Mouse (Mus musculus) kidney, embryonic 15.5 days (tissue): Measurements from ENCODE around the gene Plod3. TPM values are rescaled to one million over a fixed set of nuclear protein-coding genes. Genes with fewer than 3 reads are reported as not detected.

Source experiments
- ATAC-seq: fragments of 200-750 bp; cut with Nextera tagmentation; replicated peaks from 2 replicates; pipeline ENCODE4 v1.8.0; 2017; ENCODE audit warnings: moderate TSS enrichment; ENCODE audit not compliant: low FRiP score
- H3K27ac ChIP-seq: fragments of 300-500 bp; sonication (generic); 2 replicates; pipeline ENCODE4 v1.5.1; 2015; ENCODE audit warnings: mild to moderate bottlenecking, inconsistent platforms
- H3K27me3 ChIP-seq: fragments of 300-500 bp; sonication (generic); 2 replicates; pipeline ENCODE4 v1.6.1; 2015; ENCODE audit warnings: inconsistent platforms
- H3K36me3 ChIP-seq: fragments of 300-500 bp; sonication (generic); 2 replicates; pipeline ENCODE4 v1.6.1; 2015; ENCODE audit warnings: inconsistent platforms
- H3K4me1 ChIP-seq: fragments of 300-500 bp; sonication (generic); 2 replicates; pipeline ENCODE4 v1.6.1; 2015; ENCODE audit warnings: inconsistent platforms
- H3K4me2 ChIP-seq: fragments of 300-500 bp; sonication (generic); 2 replicates; pipeline ENCODE4 v1.6.1; 2015; ENCODE audit warnings: moderate library complexity, mild to moderate bottlenecking, inconsistent platforms
- H3K4me3 ChIP-seq: fragments of 300-500 bp; sonication (generic); replicated peaks from 2 replicates; pipeline ENCODE4 v1.5.1; 2015; ENCODE audit warnings: mild to moderate bottlenecking, inconsistent platforms
- H3K9ac ChIP-seq: fragments of 300-500 bp; sonication (generic); 2 replicates; pipeline ENCODE4 v1.6.1; 2015; ENCODE audit warnings: mild to moderate bottlenecking, inconsistent platforms
- H3K9me3 ChIP-seq: fragments of 300-500 bp; sonication (generic); replicated peaks from 2 replicates; pipeline ENCODE4 v1.6.1; 2016; ENCODE audit warnings: inconsistent platforms
- WGBS: fragments of 180-500 bp; shearing (Covaris S2); methylation state at CpG from one replicate; pipeline ENCODE4 v1.1.7; 2015; ENCODE audit warnings: mixed read lengths; 5-methylcytosine and 5-hydroxymethylcytosine counted together
- polyA plus RNA-seq: library from polyadenylated mRNA; unstranded; fragments of >200 nt; fragmentation: Nextera tagmentation; extraction: Ambion mirVana; gene quantifications from 2 replicates; pipeline ENCODE4 v1.2.1, GENCODE M21; 2015

Plod3 gene
- polyA plus RNA-seq, 1 experiment from 2014 or later = 52.5 TPM

GRCm38 (mm10) chr5:136988420-136988819, 1.6 kb downstream of the Plod3 start:
- H3K4me2 ChIP-seq = peak overlapping the region; percentile 91
- no peak for ATAC-seq
- peaks cover 15% of the 10 kb centered on the region for H3K4me1 ChIP-seq
- peaks cover 60% of the 10 kb centered on the region for H3K36me3 ChIP-seq
- H3K4me3 ChIP-seq = peak overlapping the region; percentile 92
- H3K27ac ChIP-seq = 0 out of 2 replicates have a peak overlapping the region, but pooled peaks have one; percentile 96
- no peaks in the 10 kb centered on the region for H3K27me3 ChIP-seq
- WGBS = 66% methylated on average over 7 of the region's 7 CpGs
- H3K9ac ChIP-seq = peak overlapping the region; percentile 92
- H3K9me3 ChIP-seq = no peaks in the 10 kb centered on the region

- ATAC-seq = no peak
- no peak overlapping the region for H3K4me3 ChIP-seq
- H3K27ac ChIP-seq = no peak overlapping the region
- 86% methylated on average over 6 of the region's 6 CpGs for WGBS
- no peak overlapping the region for H3K4me2 ChIP-seq
- H3K9ac ChIP-seq = no peak overlapping the region
- peaks cover 15% of the 10 kb centered on the region for H3K4me1 ChIP-seq
- no peaks in the 10 kb centered on the region for H3K9me3 ChIP-seq
- no peaks in the 10 kb centered on the region for H3K27me3 ChIP-seq
- H3K36me3 ChIP-seq = peaks cover 60% of the 10 kb centered on the region
Measured at GRCm38 (mm10) chr5:136989801-136990200, 3.0 kb downstream of the Plod3 start.

GRCm38 (mm10) chr5:136999449-136999848, 12.6 kb downstream of the Plod3 start:
- Histone ChIP-seq H3K4me1 (0 out of 2 replicates have a peak, but pooled peaks cover 3% of the 10 kb centered on the region), H3K4me3 (no peak overlapping the region), H3K9ac (no peak overlapping the region), H3K27ac (no peak overlapping the region), H3K9me3 (no peaks in the 10 kb centered on the region), H3K36me3 (peaks cover 20% of the 10 kb centered on the region), H3K4me2 (no peak overlapping the region), H3K27me3 (no peaks in the 10 kb centered on the region)
- 80% methylated on average over 4 of the region's 5 CpGs for WGBS
- ATAC-seq = no peak

GRCm38 (mm10) chr5:137000612-137001011, 13.8 kb downstream of the Plod3 start:
- ATAC-seq = no peak
- H3K9me3 ChIP-seq = no peaks in the 10 kb centered on the region
- H3K27me3 ChIP-seq = no peaks in the 10 kb centered on the region
- 0 out of 2 replicates have a peak, but pooled peaks cover 3% of the 10 kb centered on the region for H3K4me1 ChIP-seq
- peaks cover 9% of the 10 kb centered on the region for H3K36me3 ChIP-seq
- no peak overlapping the region for H3K4me2 ChIP-seq
- H3K9ac ChIP-seq = no peak overlapping the region
- H3K4me3 ChIP-seq = no peak overlapping the region
- 0 out of 2 replicates have a peak overlapping the region, but pooled peaks have one; percentile 22 for H3K27ac ChIP-seq
- 81% methylated on average over 2 of the region's 2 CpGs for WGBS

- Histone ChIP-seq H3K4me3 (no peak overlapping the region), H3K4me2 (no peak overlapping the region), H3K9ac (no peak overlapping the region), H3K27ac (no peak overlapping the region), H3K9me3 (no peaks in the 10 kb centered on the region), H3K4me1 (peaks cover 3% of the 10 kb centered on the region; the same call in 1 of the 2 replicates), H3K27me3 (no peaks in the 10 kb centered on the region), H3K36me3 (no peaks in the 10 kb centered on the region)
- 53% methylated on average over 8 of the region's 8 CpGs for WGBS
- ATAC-seq = no peak
Measured at GRCm38 (mm10) chr5:137007276-137007675, 20.5 kb downstream of the Plod3 start.

GRCm38 (mm10) chr5:137009988-137010387, 23.2 kb downstream of the Plod3 start:
- H3K9ac ChIP-seq = no peak overlapping the region
- no peaks in the 10 kb centered on the region for H3K27me3 ChIP-seq
- peaks cover 3% of the 10 kb centered on the region; the same call in 1 of the 2 replicates for H3K4me1 ChIP-seq
- H3K27ac ChIP-seq = no peak overlapping the region
- H3K9me3 ChIP-seq = no peaks in the 10 kb centered on the region
- H3K4me3 ChIP-seq = no peak overlapping the region
- WGBS = 29% methylated on average over 3 of the region's 3 CpGs
- H3K36me3 ChIP-seq = no peaks in the 10 kb centered on the region
- no peak for ATAC-seq
- H3K4me2 ChIP-seq = no peak overlapping the region

- ATAC-seq = no peak
- no peaks in the 10 kb centered on the region for H3K9me3 ChIP-seq
- H3K4me2 ChIP-seq = no peak overlapping the region
- H3K27ac ChIP-seq = no peak overlapping the region
- H3K4me1 ChIP-seq = no peaks in the 10 kb centered on the region
- H3K36me3 ChIP-seq = no peaks in the 10 kb centered on the region
- WGBS = 71% methylated on average over 15 of the region's 15 CpGs
- no peak overlapping the region for H3K4me3 ChIP-seq
- H3K9ac ChIP-seq = no peak overlapping the region
- no peaks in the 10 kb centered on the region for H3K27me3 ChIP-seq
Measured at GRCm38 (mm10) chr5:137012401-137012950, 25.7 kb downstream of the Plod3 start.

- H3K27ac ChIP-seq = no peak overlapping the region
- ATAC-seq = no peak
- no peak overlapping the region for H3K4me2 ChIP-seq
- H3K27me3 ChIP-seq = no peaks in the 10 kb centered on the region
- H3K4me1 ChIP-seq = no peaks in the 10 kb centered on the region
- H3K9ac ChIP-seq = no peak overlapping the region
- 88% methylated on average over 3 of the region's 3 CpGs for WGBS
- H3K36me3 ChIP-seq = no peaks in the 10 kb centered on the region
- H3K9me3 ChIP-seq = no peaks in the 10 kb centered on the region
- H3K4me3 ChIP-seq = no peak overlapping the region
Measured at GRCm38 (mm10) chr5:137015913-137016312, 29.1 kb downstream of the Plod3 start.

GRCm38 (mm10) chr5:137024318-137024717, 37.5 kb downstream of the Plod3 start:
- no peak for ATAC-seq
- Histone ChIP-seq H3K9ac (no peak overlapping the region), H3K4me2 (no peak overlapping the region), H3K9me3 (no peaks in the 10 kb centered on the region), H3K36me3 (no peaks in the 10 kb centered on the region), H3K4me3 (no peak overlapping the region), H3K4me1 (peaks cover 19% of the 10 kb centered on the region), H3K27me3 (peaks cover 55% of the 10 kb centered on the region), H3K27ac (no peak overlapping the region)
- 52% methylated on average over 3 of the region's 3 CpGs for WGBS

- Histone ChIP-seq H3K27ac (no peak overlapping the region), H3K4me3 (no peak overlapping the region), H3K9ac (no peak overlapping the region), H3K27me3 (peaks cover 62% of the 10 kb centered on the region), H3K36me3 (no peaks in the 10 kb centered on the region), H3K4me1 (peaks cover 27% of the 10 kb centered on the region), H3K9me3 (no peaks in the 10 kb centered on the region), H3K4me2 (peak overlapping the region; percentile 43)
- ATAC-seq = no peak
- WGBS = under 1% methylated on average over 23 of the region's 23 CpGs
Measured at GRCm38 (mm10) chr5:137025132-137025531, 38.3 kb downstream of the Plod3 start.

GRCm38 (mm10) chr5:137026092-137026491, 39.3 kb downstream of the Plod3 start, which contains the start of gene Vgf:
TSS of gene Vgf (plus strand) at chr5:137026392.
- ATAC-seq = no peak
- no peak within 1 kb of the TSS for H3K9ac ChIP-seq
- no peaks in the 10 kb centered on the region for H3K36me3 ChIP-seq
- H3K9me3 ChIP-seq = no peaks in the 10 kb centered on the region
- no peak within 1 kb of the TSS for H3K27ac ChIP-seq
- H3K27me3 ChIP-seq = peaks cover 72% of the 10 kb centered on the region
- 32% methylated on average over 4 of the region's 4 CpGs for WGBS
- peaks cover 37% of the 10 kb centered on the region for H3K4me1 ChIP-seq
- no peak within 1 kb of the TSS for H3K4me3 ChIP-seq
- peak within 1 kb of the TSS; percentile 43 for H3K4me2 ChIP-seq

- H3K27ac ChIP-seq = no peak overlapping the region
- H3K27me3 ChIP-seq = peaks cover 89% of the 10 kb centered on the region
- peaks cover 59% of the 10 kb centered on the region for H3K4me1 ChIP-seq
- H3K9me3 ChIP-seq = no peaks in the 10 kb centered on the region
- WGBS = 2% methylated on average over 28 of the region's 29 CpGs
- H3K9ac ChIP-seq = no peak overlapping the region
- peak overlapping the region; percentile 61 for H3K4me2 ChIP-seq
- no peaks in the 10 kb centered on the region for H3K36me3 ChIP-seq
- ATAC-seq = no peak
- H3K4me3 ChIP-seq = no peak overlapping the region
Measured at GRCm38 (mm10) chr5:137028561-137029272, 41.9 kb downstream of the Plod3 start.
